Mouse (Mus musculus): ENCODE data around the gene Unc5b.
A peak's percentile ranks its signal among the peaks of the same experiment; 100 is the strongest.
"Not testable (repeated sequence)": the region's sequence is repeated elsewhere in the genome, so short reads cannot be mapped to it uniquely, and the experiment has no call there.

Gene Unc5b

GRCm38 (mm10) chr10:60831379-60831778, at the start of gene Unc5b:
TSS of gene Unc5b (minus strand) at chr10:60831581.
- no peak for DNase-seq (ENCODE audit: low spot score)

- DNase-seq (ENCODE audit: low spot score): no peak
Measured at GRCm38 (mm10) chr10:60879817-60880216, 48.4 kb upstream of the Unc5b start.

DNA sequence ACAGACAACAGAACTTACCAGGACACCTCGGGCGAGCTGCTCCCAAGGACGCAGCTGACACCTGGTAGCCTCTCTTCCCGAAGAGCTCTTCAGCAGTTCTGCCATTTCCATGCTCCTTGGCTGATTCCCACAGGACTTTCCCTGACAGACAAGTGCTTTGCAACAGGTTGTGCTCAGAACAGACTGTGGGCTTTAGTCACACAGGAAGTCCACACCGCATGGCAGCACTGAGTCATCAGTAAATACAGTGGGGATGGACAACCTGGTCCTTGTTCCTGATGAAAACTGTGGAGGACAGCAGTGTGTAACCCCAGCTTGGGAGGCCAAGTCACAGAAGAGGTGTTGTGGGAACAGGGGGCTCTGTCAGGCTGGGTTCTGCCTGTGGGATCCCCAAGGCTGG, 45.7 kb upstream of the Unc5b start:
- no peak for DNase-seq (ENCODE audit: low spot score)

- no peak for DNase-seq (ENCODE audit: low spot score)
Measured at GRCm38 (mm10) chr10:60875011-60875410, 43.6 kb upstream of the Unc5b start.

GRCm38 (mm10) chr10:60863318-60863717, 31.9 kb upstream of the Unc5b start:
- DNase-seq (ENCODE audit: low spot score): no peak

GRCm38 (mm10) chr10:60862477-60863293, 31.3 kb upstream of the Unc5b start:
- no peak for DNase-seq (ENCODE audit: low spot score)

GRCm38 (mm10) chr10:60845271-60845670, 13.9 kb upstream of the Unc5b start:
- not testable (repeated sequence) for DNase-seq (ENCODE audit: low spot score)

- no peak for DNase-seq (ENCODE audit: low spot score)
Measured at GRCm38 (mm10) chr10:60838816-60839215, 7.4 kb upstream of the Unc5b start.

DNA sequence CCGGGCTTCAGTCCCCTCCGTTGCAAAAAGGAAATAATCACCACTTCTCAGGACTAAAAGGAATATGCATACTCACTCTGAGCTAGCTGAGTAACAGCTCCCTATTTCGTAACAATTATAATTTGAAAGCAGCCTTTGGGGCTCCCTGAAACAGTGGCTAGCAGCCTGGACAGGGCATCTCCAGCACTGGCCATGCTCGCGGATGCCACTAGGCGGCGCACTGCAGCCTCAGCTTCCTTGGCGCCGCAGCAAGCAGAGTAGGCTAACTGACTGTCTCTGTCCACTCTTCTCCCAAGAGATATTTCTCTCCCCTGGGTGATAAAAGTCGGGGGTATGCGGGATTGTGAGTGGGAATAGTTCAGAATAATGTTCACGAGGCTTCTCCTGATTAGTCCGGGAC, 3.6 kb upstream of the Unc5b start:
- peak; percentile 31 for DNase-seq (ENCODE audit: low spot score)

GRCm38 (mm10) chr10:60832664-60833173, 1.3 kb upstream of the Unc5b start:
- no peak for DNase-seq (ENCODE audit: low spot score)

DNA sequence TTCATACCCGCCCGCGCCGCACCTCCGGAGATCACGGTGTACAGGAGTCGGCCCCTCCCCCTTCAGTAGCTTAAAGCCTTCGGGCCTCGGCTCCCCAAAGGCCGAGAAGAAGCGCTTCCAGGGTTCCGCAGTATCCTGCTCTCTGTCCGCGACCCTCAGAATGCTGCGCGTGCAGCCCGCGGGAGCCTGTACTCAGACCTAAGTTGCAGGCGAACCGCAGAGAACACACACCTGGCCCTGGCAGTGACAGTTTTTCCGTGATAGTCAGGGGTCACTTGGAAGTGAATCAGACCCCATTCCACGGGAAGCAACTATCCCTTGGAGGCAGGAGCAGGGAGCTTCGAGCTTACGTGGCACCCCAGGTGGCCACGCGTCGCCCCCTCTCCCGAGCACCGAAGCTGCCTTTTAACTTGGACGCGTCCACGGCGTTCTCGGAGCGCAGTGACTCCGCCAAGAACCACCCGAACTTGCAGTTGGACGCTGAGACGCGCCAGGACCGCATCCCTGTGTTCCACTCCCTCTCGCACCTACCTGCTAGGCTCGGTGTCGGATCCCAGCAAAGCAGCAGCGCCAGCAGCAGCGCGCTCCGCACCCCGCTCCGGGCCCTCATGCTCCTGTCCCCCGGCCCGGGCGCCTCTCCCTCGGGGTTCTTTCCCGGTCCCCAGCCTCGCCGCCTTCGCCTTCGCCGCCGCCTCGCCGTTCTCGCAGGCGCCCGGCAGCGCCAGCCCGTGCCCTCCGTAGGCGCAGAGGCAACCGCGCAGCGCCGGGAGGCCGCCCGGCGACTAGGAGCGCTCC, 628 bp downstream of the Unc5b start:
- DNase-seq (ENCODE audit: low spot score): no peak

GRCm38 (mm10) chr10:60830000-60830399, 1.4 kb downstream of the Unc5b start:
- DNase-seq (ENCODE audit: low spot score): no peak

GRCm38 (mm10) chr10:60829071-60829470, 2.3 kb downstream of the Unc5b start:
- DNase-seq (ENCODE audit: low spot score): no peak

DNA sequence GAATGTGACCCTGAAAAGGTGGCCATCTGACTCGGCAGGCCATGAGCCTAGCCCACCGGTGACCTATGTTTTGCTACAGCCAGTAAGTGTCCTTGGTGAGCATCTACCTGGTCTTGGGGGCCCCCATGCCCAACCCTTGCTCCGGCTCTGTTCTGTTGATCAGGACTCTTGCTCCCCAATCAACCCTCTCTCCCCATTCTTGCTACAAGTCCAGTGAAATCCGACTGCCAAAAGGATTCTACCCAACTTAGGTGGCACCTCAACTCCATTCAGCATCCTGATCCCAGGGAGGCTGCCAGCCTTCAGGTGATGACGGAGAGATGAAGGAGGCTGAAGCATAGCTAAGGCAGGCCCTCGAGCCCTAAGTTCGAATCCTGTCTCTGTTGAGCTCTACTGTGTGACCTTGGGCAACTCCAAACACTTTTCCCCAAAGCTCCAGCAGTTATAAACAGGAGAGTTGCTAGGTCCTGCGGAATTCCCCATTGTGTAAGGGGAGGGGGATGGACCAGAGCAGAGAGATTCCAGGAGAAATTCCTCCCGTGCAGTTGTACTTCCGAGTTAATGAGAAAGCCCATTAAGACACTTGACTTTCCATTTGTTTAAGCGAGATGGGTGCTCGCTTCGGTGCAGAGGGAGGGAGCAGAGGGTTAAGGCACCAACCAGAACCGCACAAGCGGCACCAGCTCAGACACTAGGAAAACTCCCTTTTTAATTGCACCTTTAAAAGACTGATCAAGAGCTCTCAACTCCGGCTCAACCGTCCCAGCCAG, 3.3 kb downstream of the Unc5b start:
- no peak for DNase-seq (ENCODE audit: low spot score)

DNA sequence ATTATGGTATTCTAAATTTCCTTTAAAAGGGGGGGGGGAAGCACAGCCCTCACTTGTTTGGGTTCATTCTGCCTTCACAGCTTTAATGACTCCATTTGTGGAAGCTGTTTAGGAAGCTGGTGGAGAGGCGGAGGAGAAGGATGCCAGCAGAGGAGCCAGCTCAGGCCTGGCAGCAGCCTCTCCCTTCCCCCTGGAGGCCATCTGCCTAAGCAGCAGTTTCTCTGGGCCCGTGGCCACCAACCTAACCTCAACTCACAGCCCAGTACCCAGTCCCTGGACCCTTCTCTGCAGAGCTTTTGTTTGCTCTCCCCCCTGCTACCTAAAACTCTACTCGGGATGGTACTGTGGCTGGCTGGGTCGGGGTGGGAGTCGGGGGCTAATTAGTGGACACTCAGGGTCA, 4.1 kb downstream of the Unc5b start:
- no peak for DNase-seq (ENCODE audit: low spot score)

DNA sequence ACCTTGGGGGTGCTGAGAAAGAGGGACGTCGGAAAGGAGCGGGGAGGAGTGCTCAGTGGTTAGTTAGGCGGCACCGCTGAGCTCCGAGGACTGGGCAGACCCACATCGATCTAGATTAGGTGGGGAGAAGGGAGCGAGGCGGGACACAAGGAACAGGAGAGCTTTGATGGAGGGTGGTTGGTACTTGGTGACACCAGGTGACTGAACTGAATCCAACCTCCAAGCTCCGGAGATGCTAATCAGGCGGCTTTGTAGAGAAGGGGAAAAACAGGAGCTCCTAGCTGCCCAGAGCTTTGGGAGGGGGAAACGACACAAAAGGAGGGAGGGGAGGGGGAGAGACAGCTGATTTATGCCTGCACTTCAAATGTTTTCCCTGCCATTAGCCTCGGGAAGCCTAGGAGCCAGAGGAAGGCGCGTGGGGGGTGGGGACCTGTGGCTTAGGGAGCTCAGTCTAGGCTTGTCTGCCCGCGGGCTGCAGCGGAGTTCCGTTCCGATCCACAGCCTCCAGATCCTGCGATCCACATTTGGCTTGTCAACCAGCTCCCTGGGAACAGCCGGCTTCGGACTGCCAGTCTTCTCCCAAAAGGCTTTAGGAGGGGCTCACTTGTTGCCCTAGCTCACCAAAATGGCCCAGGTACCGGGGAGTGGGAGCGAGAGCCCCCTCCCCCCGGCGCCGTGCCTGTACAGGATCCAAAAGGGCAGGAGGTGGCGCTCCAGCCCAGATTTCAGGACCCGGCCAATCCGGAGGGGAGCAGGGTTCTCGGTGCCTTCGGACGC, 4.7 kb downstream of the Unc5b start:
- DNase-seq (ENCODE audit: low spot score): no peak

- DNase-seq (ENCODE audit: low spot score): no peak
Measured at GRCm38 (mm10) chr10:60825955-60826354, 5.4 kb downstream of the Unc5b start.

- no peak for DNase-seq (ENCODE audit: low spot score)
Measured at GRCm38 (mm10) chr10:60823744-60824143, 7.6 kb downstream of the Unc5b start.

DNA sequence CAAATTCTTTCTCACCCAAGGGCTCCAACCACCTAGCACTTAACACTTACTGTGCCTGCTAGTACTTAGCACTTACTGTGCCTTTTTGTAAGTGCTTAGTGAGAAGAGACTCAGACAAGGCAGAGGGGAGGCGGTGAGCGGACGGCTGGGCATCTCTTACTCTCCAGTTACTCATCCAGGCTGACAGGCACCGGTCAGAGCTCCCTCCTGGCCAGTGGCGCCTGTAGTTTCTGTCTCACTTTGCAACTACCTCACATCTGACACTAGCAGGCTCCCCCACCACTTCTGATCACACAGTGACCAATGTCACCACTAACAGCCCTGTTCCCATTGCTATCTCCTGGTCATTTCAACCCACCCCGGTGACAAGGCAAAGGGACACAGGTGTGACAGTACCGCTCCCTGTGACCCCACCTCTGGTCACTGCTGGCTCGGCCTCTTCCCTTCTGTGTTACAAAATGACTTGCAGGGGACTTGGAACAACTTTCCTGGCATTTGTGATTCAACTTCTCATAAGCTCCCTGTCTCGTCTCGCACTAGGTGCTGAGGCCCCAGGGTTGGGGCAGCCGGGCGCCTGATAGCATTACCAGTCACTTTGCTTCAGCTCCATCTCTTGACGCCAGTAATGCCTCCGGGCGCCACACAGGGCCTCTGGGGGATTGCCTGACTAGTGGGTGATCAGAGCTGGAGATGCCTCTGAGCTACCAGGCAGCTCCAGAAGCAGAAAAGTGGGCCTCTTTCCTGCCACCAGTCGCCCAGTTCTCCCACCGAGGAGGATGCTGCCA, 8.5 kb downstream of the Unc5b start:
- DNase-seq (ENCODE audit: low spot score): no peak

DNA sequence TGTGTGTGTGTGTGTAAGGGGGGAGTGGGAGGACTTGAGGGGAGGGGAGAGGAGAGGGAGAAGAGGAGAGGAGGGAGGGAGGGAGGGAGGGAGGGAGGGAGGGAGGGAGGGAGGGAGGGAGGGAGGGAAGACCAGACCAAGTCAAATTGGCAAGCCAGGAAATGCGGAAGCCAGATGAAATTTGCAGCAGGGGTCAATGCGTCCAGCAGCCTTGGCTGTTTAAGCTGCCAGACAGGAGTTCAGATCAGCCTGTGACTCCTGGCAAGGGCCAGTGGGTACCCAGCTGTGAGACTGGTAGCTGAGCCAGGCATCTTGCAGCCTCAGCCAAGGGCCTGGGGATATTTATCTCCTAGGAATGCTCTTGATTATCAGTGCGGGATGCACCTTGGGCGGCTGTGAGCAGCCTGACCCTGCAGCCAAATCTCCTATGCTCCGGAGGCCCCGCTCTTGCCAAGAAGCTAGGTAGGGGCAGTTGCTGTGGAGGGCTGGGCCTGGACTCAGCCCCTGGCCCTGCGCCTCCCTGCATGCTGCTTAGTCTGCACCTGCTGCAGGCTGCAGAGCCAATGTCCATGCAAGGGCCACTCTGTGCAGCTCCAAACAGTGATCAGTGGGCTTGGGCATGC, 9.5 kb downstream of the Unc5b start:
- no peak for DNase-seq (ENCODE audit: low spot score)

All from c-Kit-positive CD71-positive TER-119-positive erythroid progenitor cells, embryonic 14.5 days (primary cell).